Mouse (Mus musculus): ENCODE data around the gene Gpr19.

DNA sequence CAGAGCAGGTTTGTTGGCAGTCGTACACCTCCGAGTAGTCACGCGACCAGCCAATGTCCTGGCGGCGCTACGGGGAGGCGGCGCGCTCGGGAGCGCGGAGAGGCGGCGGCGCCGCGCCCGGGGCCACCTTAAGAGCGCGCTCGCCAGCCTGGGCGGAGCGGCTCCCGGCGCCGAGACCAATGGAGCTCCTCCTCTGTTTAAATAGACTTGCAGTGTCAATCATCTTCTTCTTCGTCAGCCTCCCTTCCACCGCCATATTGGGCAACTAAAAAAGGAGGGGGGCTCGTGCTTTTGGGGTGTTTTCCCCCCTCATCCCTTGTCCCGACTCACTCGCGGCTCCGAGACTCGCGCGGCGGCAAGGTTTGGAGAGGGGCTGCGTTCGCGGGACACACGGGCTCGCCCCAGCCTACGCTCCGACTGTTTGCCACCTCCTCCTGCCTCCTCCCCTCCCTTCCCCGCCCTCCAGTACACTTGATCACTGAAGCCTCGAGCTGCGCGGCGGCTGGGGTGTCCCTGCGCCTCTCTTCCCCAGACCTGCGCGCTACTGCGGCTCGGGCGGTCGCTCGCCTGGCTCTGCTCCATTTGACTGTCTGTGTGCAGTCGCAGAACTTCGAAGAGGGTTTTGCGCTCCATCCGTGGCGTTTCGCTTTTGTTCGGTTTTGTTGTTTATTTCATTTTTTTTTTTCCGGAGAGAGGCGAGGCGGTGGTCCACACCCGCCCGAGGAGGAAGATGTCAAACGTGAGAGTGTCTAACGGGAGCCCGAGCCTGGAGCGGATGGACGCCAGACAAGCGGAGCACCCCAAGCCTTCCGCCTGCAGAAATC, 22.0 kb upstream of the Gpr19 start, which contains the start of gene Cdkn1b:
- TF ChIP-seq ZC3H11A (IDR thresholded peaks at IDR 0.05; ENCODE audit: borderline replicate concordance, low read depth, low read length) (no peak), MAFK (IDR thresholded peaks at IDR 0.05; ENCODE audit: insufficient read depth, low read depth, low read length) (no peak), CHD2 (IDR thresholded peaks at IDR 0.05; ENCODE audit: low read depth, low read length) (no peak)
